Mouse (Mus musculus): ENCODE data around the gene Krtap1-4. TPM values are rescaled to one million over a fixed set of nuclear protein-coding genes. Genes with fewer than 3 reads are reported as not detected.
"Not testable (repeated sequence)": the region's sequence is repeated elsewhere in the genome, so short reads cannot be mapped to it uniquely, and the experiment has no call there.

Krtap1-4 gene
- total RNA-seq (2021): not detected
- long read RNA-seq, experiment 1: 0 reads
- long read RNA-seq, experiment 2: 0 reads

DNA sequence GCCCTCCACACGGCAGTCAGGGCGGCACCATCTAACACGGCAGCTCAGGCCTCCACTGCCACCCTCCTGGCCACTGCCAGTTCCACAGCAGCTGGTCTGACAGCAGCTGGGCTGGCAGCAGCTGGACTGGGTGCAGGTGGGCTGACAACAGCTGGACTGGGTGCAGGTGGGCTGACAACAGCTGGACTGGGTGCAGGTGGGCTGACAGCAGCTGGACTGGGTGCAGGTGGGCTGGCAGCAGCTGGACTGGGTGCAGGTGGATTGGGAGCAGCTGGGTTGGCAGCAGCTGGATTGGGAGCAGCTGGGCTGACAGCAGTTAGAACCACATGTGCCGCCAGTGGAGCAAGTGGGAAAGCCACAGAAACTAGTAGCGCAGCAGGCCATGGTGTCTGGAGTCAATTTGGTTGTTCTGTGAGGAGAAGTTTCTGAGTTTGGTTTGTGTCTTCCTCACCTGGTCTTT, at the start of gene Krtap1-4:
TSS of gene Krtap1-4 (minus strand) at position 410 of the 460 bp plus-strand sequence.
- intact Hi-C loops (cut with DNase I): no loop called here
- no peak within 1 kb of the TSS for H3K4me3 ChIP-seq
- DNase-seq: no peak
- H3K27ac ChIP-seq: no peak within 1 kb of the TSS
- no peak for TF ChIP-seq CTCF (IDR thresholded peaks at IDR 0.05)

DNA sequence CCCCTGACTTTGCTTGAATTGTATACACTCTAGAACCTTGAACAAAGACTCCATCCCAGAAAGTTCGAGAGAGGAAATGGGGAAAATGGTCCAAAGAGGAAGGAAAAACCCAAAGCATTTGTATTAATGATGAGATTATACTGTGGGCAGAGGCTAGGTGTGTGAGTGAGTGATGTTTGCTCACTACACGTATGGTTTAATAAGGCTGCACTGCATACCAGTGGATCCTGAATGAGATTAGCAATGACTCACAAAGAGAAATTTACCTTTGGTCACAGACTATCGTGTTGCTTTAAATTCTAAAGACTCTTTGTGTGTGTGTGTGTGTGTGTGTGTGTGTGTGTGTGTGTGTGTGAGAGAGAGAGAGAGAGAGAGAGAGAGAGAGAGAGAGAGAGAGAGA, 47.4 kb upstream of the Krtap1-4 start:
- intact Hi-C loops (cut with DNase I): no loop called here
- no peak for TF ChIP-seq CTCF (IDR thresholded peaks at IDR 0.05)
- Histone ChIP-seq H3K4me3 (no peak overlapping the region), H3K27ac (no peak overlapping the region)
- DNase-seq: no peak

DNA sequence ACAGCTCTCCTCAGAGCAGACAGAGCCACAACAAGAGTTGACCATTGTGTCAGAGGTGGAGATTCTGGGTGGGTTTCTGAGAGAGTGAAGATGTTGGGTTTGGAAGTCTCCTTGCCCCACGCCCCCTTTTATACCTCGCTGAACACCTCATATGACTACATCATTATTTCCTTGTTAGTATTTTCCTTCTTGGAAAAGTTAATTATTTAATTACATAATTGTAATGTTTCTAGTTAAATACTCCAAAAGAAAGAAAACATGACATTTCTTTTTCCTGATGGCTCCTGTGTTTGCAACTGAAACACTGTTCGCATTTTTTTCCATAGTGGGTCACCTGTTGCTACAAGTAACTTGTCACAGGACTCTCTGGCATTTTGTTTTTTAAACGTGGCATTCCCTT, 44.7 kb upstream of the Krtap1-4 start, which contains the start of gene Krtap4-1:
TSS of gene Krtap4-1 (minus strand) at position 101 of the 400 bp plus-strand sequence.
- no peak for TF ChIP-seq CTCF (IDR thresholded peaks at IDR 0.05)
- intact Hi-C loops (cut with DNase I): no loop called here
- Histone ChIP-seq H3K27ac (no peak within 1 kb of the TSS), H3K4me3 (no peak within 1 kb of the TSS)
- DNase-seq: no peak

- intact Hi-C loops (cut with DNase I): no loop called here
- no peak for TF ChIP-seq CTCF (IDR thresholded peaks at IDR 0.05)
- H3K27ac ChIP-seq: no peak within 1 kb of the TSS
- no peak within 1 kb of the TSS for H3K4me3 ChIP-seq
- no peak for DNase-seq
Measured at GRCm38 (mm10) chr11:99620335-99620734, 36.9 kb upstream of the Krtap1-4 start, which contains the start of gene Gm11562. TSS of gene Gm11562 (minus strand) at chr11:99620435.

DNA sequence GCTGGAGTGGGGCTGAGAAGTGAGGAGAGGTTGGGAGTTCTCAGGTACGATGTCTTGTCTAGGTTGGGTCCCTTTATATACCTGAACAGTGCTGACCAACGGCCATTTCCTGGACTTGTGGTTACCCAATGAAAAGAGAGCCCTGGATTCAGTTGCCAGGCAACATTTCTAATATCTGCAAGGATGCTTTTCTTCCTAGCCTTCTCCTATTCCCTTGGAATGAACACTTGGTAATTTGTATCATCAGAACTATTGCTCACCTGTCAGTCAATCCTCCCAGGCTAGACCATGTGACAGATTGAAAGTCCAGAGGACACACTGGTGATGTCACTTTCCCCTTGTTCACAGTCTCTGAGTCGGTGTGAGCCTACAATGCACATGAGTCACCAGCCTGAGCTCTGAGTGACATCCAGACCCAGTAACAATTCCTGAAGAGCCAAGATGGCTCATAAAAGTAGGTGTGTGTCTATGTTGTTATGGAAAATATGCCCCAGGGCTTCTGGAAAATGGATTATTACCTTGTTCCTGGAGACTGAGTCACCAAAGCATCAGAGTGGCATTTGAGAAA, 31.4 kb upstream of the Krtap1-4 start, which contains the start of gene Krtap2-4:
TSS of gene Krtap2-4 (minus strand) at position 51 of the 568 bp plus-strand sequence.
- Histone ChIP-seq H3K4me3 (no peak within 1 kb of the TSS), H3K27ac (no peak within 1 kb of the TSS)
- TF ChIP-seq CTCF (IDR thresholded peaks at IDR 0.05): no peak
- intact Hi-C loops (cut with DNase I): no loop called here
- DNase-seq: no peak

DNA sequence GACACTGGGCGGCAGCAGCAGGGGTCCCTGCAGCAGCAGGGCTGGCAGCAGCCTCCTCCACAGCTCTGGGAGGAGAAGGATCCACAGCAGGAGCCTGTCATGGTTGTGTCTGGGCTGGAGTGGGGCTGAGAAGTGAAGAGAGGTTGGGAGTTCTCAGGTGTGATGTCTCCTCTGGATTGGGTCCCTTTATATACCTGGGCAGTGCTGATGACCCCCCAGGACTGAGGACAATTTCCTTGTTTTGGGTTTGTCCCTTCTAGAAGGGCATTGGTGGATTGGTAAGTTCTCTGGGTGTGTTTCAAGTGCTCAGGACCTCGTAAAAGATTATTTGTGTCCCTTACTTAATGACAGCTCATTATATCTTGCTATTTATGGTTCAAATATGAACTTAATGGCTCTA, 26.6 kb upstream of the Krtap1-4 start, which contains the start of gene Gm11937:
TSS of gene Gm11937 (minus strand) at position 101 of the 400 bp plus-strand sequence.
- DNase-seq; intact Hi-C loops (cut with DNase I); H3K4me3 ChIP-seq; H3K27ac ChIP-seq: not testable (repeated sequence)

- TF ChIP-seq CTCF (IDR thresholded peaks at IDR 0.05): no peak
- no peak overlapping the region for H3K27ac ChIP-seq
- H3K4me3 ChIP-seq: no peak overlapping the region
- intact Hi-C loops (cut with DNase I): no loop called here
- no peak for DNase-seq
Measured at GRCm38 (mm10) chr11:99609126-99609525, 25.7 kb upstream of the Krtap1-4 start.

- H3K27ac ChIP-seq; H3K4me3 ChIP-seq; DNase-seq; intact Hi-C loops (cut with DNase I): not testable (repeated sequence)
Measured at GRCm38 (mm10) chr11:99603208-99603607, 19.8 kb upstream of the Krtap1-4 start, which contains the start of gene Gm11938. TSS of gene Gm11938 (minus strand) at chr11:99603308.

DNA sequence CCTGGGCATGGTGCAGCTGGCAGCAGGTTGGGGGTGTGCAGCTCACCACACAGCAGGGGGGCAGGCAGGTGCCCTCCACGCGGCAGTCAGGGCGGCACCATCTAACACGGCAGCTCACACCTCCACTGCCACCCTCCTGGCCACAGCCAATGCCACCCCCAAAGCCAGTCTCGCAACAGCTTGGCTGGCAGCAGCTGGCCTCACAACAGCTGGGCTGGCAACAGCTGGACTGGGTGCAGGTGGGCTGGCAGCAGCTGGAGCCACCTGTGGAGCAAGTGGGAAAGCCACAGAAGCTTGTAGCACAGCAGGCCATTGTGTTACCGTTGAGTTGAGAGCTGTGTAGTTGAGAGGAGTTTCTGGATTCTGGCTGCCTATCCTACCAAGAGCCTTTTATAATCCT, 14.3 kb upstream of the Krtap1-4 start, which contains the start of gene Krtap9-3:
TSS of gene Krtap9-3 (minus strand) at position 364 of the 400 bp plus-strand sequence.
- intact Hi-C loops (cut with DNase I); H3K27ac ChIP-seq; DNase-seq; H3K4me3 ChIP-seq: not testable (repeated sequence)

DNA sequence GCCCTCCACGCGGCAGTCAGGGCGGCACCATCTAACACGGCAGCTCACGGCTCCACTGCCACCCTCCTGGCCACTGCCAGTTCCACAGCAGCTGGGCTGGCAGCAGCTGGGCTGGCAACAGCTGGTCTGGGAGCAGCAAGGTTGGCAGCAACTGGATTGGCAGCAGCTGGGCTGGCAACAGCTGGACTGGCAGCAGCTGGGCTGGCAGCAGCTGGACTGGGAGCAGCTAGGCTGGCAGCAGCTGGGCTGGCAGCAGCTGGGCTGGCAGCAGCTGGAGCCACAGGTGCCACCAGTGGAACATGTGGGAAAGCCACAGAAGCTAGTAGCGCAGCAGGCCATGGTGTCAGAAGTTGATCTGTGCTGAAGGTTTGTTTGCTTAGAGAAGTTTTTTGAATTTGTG, 7.5 kb upstream of the Krtap1-4 start, which contains the start of gene Krtap1-3:
TSS of gene Krtap1-3 (minus strand) at position 359 of the 400 bp plus-strand sequence.
- no peak for DNase-seq
- intact Hi-C loops (cut with DNase I): no loop called here
- TF ChIP-seq CTCF (IDR thresholded peaks at IDR 0.05): no peak
- H3K27ac ChIP-seq: no peak within 1 kb of the TSS
- H3K4me3 ChIP-seq: no peak within 1 kb of the TSS

GRCm38 (mm10) chr11:99585096-99585495, 1.6 kb upstream of the Krtap1-4 start:
- no peak for TF ChIP-seq CTCF (IDR thresholded peaks at IDR 0.05)
- Histone ChIP-seq H3K27ac (no peak overlapping the region), H3K4me3 (no peak overlapping the region)
- no peak for DNase-seq
- intact Hi-C loops (cut with DNase I): no loop called here

GRCm38 (mm10) chr11:99581564-99581963, 1.9 kb downstream of the Krtap1-4 start:
- Histone ChIP-seq H3K27ac (no peak overlapping the region), H3K4me3 (no peak overlapping the region)
- no peak for DNase-seq
- intact Hi-C loops (cut with DNase I): no loop called here
- no peak for TF ChIP-seq CTCF (IDR thresholded peaks at IDR 0.05)

- Histone ChIP-seq H3K27ac (no peak overlapping the region), H3K4me3 (no peak overlapping the region)
- intact Hi-C loops (cut with DNase I): no loop called here
- TF ChIP-seq CTCF (IDR thresholded peaks at IDR 0.05): no peak
- DNase-seq: no peak
Measured at GRCm38 (mm10) chr11:99581051-99581450, 2.4 kb downstream of the Krtap1-4 start.

- TF ChIP-seq CTCF (IDR thresholded peaks at IDR 0.05): no peak
- Histone ChIP-seq H3K4me3 (no peak within 1 kb of the TSS), H3K27ac (no peak within 1 kb of the TSS)
- DNase-seq: no peak
- intact Hi-C loops (cut with DNase I): no loop called here
Measured at GRCm38 (mm10) chr11:99580636-99581035, 2.8 kb downstream of the Krtap1-4 start, which contains the start of gene Krtap1-5. TSS of gene Krtap1-5 (minus strand) at chr11:99581016.
